Mouse (Mus musculus) stomach, postnatal 0 days (tissue): ENCODE measurements around the gene Igf2bp2. TPM values are rescaled to one million over a fixed set of nuclear protein-coding genes. Genes with fewer than 3 reads are reported as not detected.

Experiments used
- ATAC-seq: fragments of 200-750 bp; cut with Nextera tagmentation; 2 replicates; pipeline ENCODE4 v1.8.0; 2017; ENCODE audit not compliant: low FRiP score, low TSS enrichment
- DNase-seq: peaks from one replicate; pipeline ENCODE4 v3.0.0-alpha.2; 2016; ENCODE audit warnings: low spot score
- H3K27ac ChIP-seq: fragments of 300-500 bp; sonication (generic); replicated peaks from 2 replicates; pipeline ENCODE4 v1.5.1; 2014; ENCODE audit warnings: mild to moderate bottlenecking, control low read depth
- H3K27me3 ChIP-seq: fragments of 300-500 bp; sonication (generic); 2 replicates; pipeline ENCODE4 v1.6.1; 2014; ENCODE audit warnings: low read length; ENCODE audit not compliant: control insufficient read depth, insufficient read depth
- H3K36me3 ChIP-seq: fragments of 300-500 bp; sonication (generic); 2 replicates; pipeline ENCODE4 v1.6.1; 2014; ENCODE audit warnings: low read length, mixed read lengths; ENCODE audit not compliant: control insufficient read depth, insufficient read depth
- H3K4me1 ChIP-seq: fragments of 300-500 bp; sonication (generic); replicated peaks from 2 replicates; pipeline ENCODE4 v1.6.1; 2014; ENCODE audit warnings: antibody characterized with exemption; ENCODE audit not compliant: control insufficient read depth, insufficient read depth
- H3K4me2 ChIP-seq: fragments of 300-500 bp; sonication (generic); replicated peaks from 2 replicates; pipeline ENCODE4 v1.6.1; 2014; ENCODE audit warnings: low read depth, mild to moderate bottlenecking, control low read depth, moderate library complexity
- H3K4me3 ChIP-seq: fragments of 300-500 bp; sonication (generic); 2 replicates; pipeline ENCODE4 v1.5.1; 2014; ENCODE audit warnings: low read depth, low read length, control low read depth
- H3K9ac ChIP-seq: fragments of 300-500 bp; sonication (generic); 2 replicates; pipeline ENCODE4 v1.6.1; 2014; ENCODE audit warnings: mild to moderate bottlenecking, low read length, control low read depth, mixed read lengths
- H3K9me3 ChIP-seq: fragments of 300-500 bp; sonication (generic); 2 replicates; pipeline ENCODE4 v1.6.1; 2016; ENCODE audit warnings: low read length; ENCODE audit not compliant: control insufficient read depth
- CTCF ChIP-seq: IDR thresholded peaks from 2 replicates; pipeline ENCODE4 v1.5.1; 2016; ENCODE audit warnings: antibody characterized with exemption, low read depth, mild to moderate bottlenecking, moderate library complexity
- EP300 ChIP-seq: optimal IDR thresholded peaks from 2 replicates; pipeline ENCODE3; 2016; ENCODE audit warnings: antibody characterized with exemption
- WGBS: fragments of 180-500 bp; shearing (Covaris S2); extraction: QIAGEN DNeasy Blood & Tissue Kit; methylation state at CpG from one replicate; pipeline ENCODE4 v1.1.7; 2014; 5-methylcytosine and 5-hydroxymethylcytosine counted together
- polyA plus RNA-seq: library from polyadenylated mRNA; unstranded; fragments of >200 nt; fragmentation: Nextera tagmentation; extraction: Ambion mirVana; gene quantifications from 2 replicates; pipeline ENCODE4 v1.2.1, GENCODE M21; 2015

The Igf2bp2 gene
- polyA plus RNA-seq, 1 experiment from 2014 or later, result 32.4 TPM

- H3K9me3 ChIP-seq, result no peaks in the 10 kb centered on the region
- ATAC-seq (no peak), DNase-seq (no peak)
- H3K4me3 ChIP-seq, result no peak overlapping the region
- no peaks in the 10 kb centered on the region for H3K36me3 ChIP-seq
- no peak overlapping the region for H3K27ac ChIP-seq
- WGBS, result 41% methylated on average over 8 of the region's 8 CpGs
- peak overlapping the region; percentile 80; the same call in 1 of the 2 replicates for H3K4me2 ChIP-seq
- H3K9ac ChIP-seq, result no peak overlapping the region
- H3K4me1 ChIP-seq, result no peaks in the 10 kb centered on the region
- TF ChIP-seq CTCF (no peak), EP300 (no peak)
- no peaks in the 10 kb centered on the region for H3K27me3 ChIP-seq
Measured at GRCm38 (mm10) chr16:22164446-22164845, 1.3 kb upstream of the Igf2bp2 start.

- no peaks in the 10 kb centered on the region for H3K36me3 ChIP-seq
- no peaks in the 10 kb centered on the region for H3K9me3 ChIP-seq
- H3K4me3 ChIP-seq, result peak overlapping the region; percentile 99
- no peaks in the 10 kb centered on the region for H3K27me3 ChIP-seq
- peak overlapping the region; percentile 95 for H3K27ac ChIP-seq
- H3K4me2 ChIP-seq, result peak overlapping the region; percentile 80
- under 1% methylated on average over 27 of the region's 27 CpGs for WGBS
- TF ChIP-seq CTCF (peak; percentile 25; the same call in 1 of the 2 replicates), EP300 (no peak)
- ATAC-seq (peak; percentile 79), DNase-seq (peak; percentile 82)
- H3K4me1 ChIP-seq, result no peaks in the 10 kb centered on the region
- H3K9ac ChIP-seq, result peak overlapping the region; percentile 97
Measured at GRCm38 (mm10) chr16:22163456-22163851, 355 bp upstream of the Igf2bp2 start.

- peak overlapping the region; percentile 95 for H3K27ac ChIP-seq
- H3K4me2 ChIP-seq, result peak overlapping the region; percentile 80
- H3K9ac ChIP-seq, result peak overlapping the region; percentile 97
- no peaks in the 10 kb centered on the region for H3K9me3 ChIP-seq
- no peak for ATAC-seq
- TF ChIP-seq EP300 (no peak), CTCF (no peak)
- no peaks in the 10 kb centered on the region for H3K4me1 ChIP-seq
- under 1% methylated on average over 19 of the region's 19 CpGs for WGBS
- peak overlapping the region; percentile 99 for H3K4me3 ChIP-seq
- H3K27me3 ChIP-seq, result no peaks in the 10 kb centered on the region
- DNase-seq, result no peak
- no peaks in the 10 kb centered on the region for H3K36me3 ChIP-seq
Measured at GRCm38 (mm10) chr16:22162066-22162511, 1.0 kb downstream of the Igf2bp2 start.

- WGBS, result under 1% methylated on average over 58 of the region's 71 CpGs
- peak; percentile 27; the same call in 1 of the 2 replicates for TF ChIP-seq CTCF
- TF ChIP-seq EP300, result no peak
Measured at GRCm38 (mm10) chr16:22161351-22162065, 1.6 kb downstream of the Igf2bp2 start.

GRCm38 (mm10) chr16:22160386-22161145, 2.5 kb downstream of the Igf2bp2 start:
- peak overlapping the region; percentile 80 for H3K4me2 ChIP-seq
- no peak overlapping the region for H3K27ac ChIP-seq
- 4% methylated on average over 16 of the region's 16 CpGs for WGBS
- ATAC-seq (no peak), DNase-seq (no peak)
- H3K9me3 ChIP-seq, result no peaks in the 10 kb centered on the region
- H3K36me3 ChIP-seq, result no peaks in the 10 kb centered on the region
- no peak for TF ChIP-seq EP300
- no peak for TF ChIP-seq CTCF
- no peaks in the 10 kb centered on the region for H3K27me3 ChIP-seq
- peak overlapping the region; percentile 99 for H3K4me3 ChIP-seq
- H3K4me1 ChIP-seq, result no peaks in the 10 kb centered on the region
- no peak overlapping the region for H3K9ac ChIP-seq

More at GRCm38 (mm10) chr16:22161351-22162065, 1.6 kb downstream of the Igf2bp2 start:
- no peaks in the 10 kb centered on the region for H3K4me1 ChIP-seq
- ATAC-seq, result no peak
- H3K36me3 ChIP-seq, result no peaks in the 10 kb centered on the region
- peak; percentile 52 for DNase-seq
- peak overlapping the region; percentile 95 for H3K27ac ChIP-seq
- peak overlapping the region; percentile 80 for H3K4me2 ChIP-seq
- peak overlapping the region; percentile 99 for H3K4me3 ChIP-seq
- no peaks in the 10 kb centered on the region for H3K27me3 ChIP-seq
- peak overlapping the region; percentile 97 for H3K9ac ChIP-seq
- H3K9me3 ChIP-seq, result no peaks in the 10 kb centered on the region
